Mouse (Mus musculus): Measurements from ENCODE around the gene Chst5. TPM values are rescaled to one million over a fixed set of nuclear protein-coding genes. Genes with fewer than 3 reads are reported as not detected.
A peak's percentile ranks its signal among the peaks of the same experiment; 100 is the strongest.

The Chst5 gene
- polyA plus RNA-seq, 1 experiment from 2014 or later: 0.05 TPM

DNA sequence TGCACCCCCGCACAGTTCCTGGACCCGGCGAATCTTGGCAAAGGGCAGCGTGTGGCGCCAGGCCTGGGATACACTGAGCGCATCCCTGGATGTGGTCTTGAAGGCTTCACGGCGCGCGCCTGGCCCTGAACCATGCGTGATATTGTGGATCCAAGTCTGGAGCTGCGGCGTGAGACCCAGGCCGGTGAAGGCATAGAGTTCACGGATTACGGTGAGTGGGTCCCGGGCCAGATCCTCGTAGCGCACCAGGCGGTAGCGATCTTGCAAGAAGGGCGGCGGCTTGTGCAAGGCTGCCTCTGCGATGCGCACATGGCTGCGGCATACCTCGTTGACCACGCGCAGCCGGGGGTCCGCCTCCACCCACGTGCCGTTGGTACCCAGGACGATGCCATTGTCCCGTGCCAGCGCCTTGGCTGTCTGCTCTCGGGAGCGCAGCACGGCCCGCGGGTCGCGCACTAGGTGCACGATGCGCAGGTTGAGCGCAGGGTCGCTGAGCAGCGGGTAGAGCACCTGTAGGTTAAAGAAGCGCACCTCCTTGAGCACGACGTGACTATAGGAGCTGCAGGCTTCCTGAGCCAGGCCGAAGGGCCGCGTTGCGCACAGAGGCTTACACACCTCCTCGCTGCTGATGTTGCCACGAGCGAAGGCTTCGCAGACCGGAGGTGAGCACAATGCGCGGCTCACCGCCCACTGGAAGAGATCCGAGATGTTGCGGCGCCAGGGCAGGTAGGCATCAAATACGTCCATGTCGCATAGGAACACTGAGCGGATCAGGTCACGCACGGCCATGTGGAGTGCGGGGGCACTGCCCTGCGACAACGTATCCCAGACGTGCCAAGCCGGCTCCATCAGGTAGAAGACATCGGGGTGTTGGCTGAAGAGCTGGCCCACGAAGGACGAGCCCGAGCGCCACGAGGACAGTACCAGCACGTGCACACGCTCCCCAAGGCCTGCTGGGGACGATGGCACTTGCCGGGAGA lies 20.0 kb downstream of the Chst5 start:
- no peak overlapping the region for H3K9ac ChIP-seq
- H3K4me1 ChIP-seq: peaks cover 21% of the 10 kb centered on the region
- H3K36me3 ChIP-seq: no peaks in the 10 kb centered on the region
- H3K27ac ChIP-seq: no peak overlapping the region
- 0 out of 2 replicates have a peak overlapping the region, but pooled peaks have one; percentile 7 for H3K4me3 ChIP-seq
- ATAC-seq: no peak
- H3K4me2 ChIP-seq: peak overlapping the region; percentile 25
- H3K9me3 ChIP-seq (replicated peaks): 0 out of 2 replicates have a peak, but pooled peaks cover 3% of the 10 kb centered on the region
- peaks cover 55% of the 10 kb centered on the region for H3K27me3 ChIP-seq (replicated peaks)
- WGBS (ENCODE audit: insufficient replicate concordance): 13% methylated on average over 86 of the region's 86 CpGs

DNA sequence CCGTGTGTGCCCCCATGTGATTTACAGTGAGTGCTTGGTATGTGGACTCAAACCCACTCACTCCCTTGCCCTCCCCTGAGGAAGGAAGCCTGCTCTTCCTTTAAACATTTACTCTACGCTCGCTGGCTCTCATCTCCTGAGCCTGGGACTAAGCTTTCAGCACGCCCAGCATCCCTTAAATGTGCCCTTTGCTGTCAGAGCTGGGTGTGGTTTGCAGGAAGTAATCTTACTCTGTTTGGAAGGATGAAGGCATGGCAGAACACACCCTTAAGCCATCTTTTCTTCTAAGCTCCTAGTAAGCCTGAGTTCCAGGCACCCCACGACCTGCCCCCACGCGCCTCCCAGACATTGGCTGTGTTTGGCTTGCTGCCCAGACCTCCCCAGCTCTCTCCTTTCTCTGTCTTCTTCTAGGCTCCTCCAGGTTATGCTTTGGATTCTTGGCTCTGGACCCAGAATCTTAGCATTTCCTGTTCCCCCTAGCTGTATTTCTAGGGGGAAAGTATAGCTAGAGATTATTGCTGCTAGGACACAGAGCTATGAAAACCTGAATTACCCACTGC lies 22.1 kb downstream of the Chst5 start:
- Histone ChIP-seq H3K4me2 (no peak overlapping the region), H3K27ac (no peak overlapping the region), H3K27me3 (replicated peaks) (peaks cover 54% of the 10 kb centered on the region), H3K4me3 (no peak overlapping the region), H3K36me3 (no peaks in the 10 kb centered on the region), H3K4me1 (peaks cover 21% of the 10 kb centered on the region), H3K9ac (no peak overlapping the region), H3K9me3 (replicated peaks) (no peaks in the 10 kb centered on the region)
- WGBS (ENCODE audit: insufficient replicate concordance): 44% methylated on average over 7 of the region's 7 CpGs
- no peak for ATAC-seq

DNA sequence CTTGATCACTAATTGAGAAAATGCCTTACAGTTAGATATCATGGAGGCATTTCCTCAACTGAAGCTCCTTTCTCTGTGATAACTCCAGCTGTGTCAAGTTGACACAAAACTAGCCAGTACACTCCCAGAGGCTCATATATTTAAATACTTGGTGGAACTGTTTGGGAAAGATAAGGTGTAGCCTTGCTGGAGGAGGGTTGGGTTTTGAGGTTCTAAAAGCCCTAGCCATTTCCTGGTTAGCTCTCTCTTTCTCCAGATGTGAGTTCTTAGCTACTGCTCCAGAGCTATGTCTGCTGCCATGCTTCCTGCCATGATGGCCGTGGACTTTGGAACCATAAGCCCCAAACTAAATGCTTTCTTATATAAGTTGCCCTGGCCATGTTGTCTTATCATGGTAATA lies 22.8 kb downstream of the Chst5 start:
- H3K4me1 ChIP-seq: peaks cover 21% of the 10 kb centered on the region
- no peaks in the 10 kb centered on the region for H3K9me3 ChIP-seq (replicated peaks)
- peaks cover 48% of the 10 kb centered on the region for H3K27me3 ChIP-seq (replicated peaks)

DNA sequence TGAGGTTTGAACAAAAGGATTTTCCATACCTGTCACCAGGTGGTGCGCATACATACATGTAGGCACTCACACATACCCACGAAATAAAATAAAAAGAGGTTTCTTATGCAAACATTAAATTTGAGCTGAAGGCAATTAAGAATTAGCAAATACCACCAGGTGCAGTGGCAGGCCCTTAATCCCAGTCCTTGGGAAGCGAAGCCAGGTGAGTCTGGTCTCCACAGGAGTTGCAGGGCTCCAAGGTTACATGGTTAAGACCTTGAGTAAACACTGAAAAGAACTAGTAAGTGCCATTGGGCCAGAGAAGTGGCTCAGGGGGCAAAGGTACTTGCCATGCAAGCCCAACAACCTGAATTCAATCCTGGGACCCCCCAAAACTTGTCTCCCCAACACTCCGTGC lies 26.6 kb downstream of the Chst5 start:
- Histone ChIP-seq H3K4me2 (no peak overlapping the region), H3K27ac (no peak overlapping the region), H3K4me1 (peaks cover 16% of the 10 kb centered on the region), H3K9ac (no peak overlapping the region), H3K4me3 (no peak overlapping the region), H3K9me3 (replicated peaks) (no peaks in the 10 kb centered on the region), H3K36me3 (no peaks in the 10 kb centered on the region), H3K27me3 (replicated peaks) (peaks cover 11% of the 10 kb centered on the region)
- 71% methylated on average over 4 of the region's 4 CpGs for WGBS (ENCODE audit: insufficient replicate concordance)
- no peak for ATAC-seq

More for the DNA sequence above, 22.8 kb downstream of the Chst5 start:
- H3K36me3 ChIP-seq: no peaks in the 10 kb centered on the region
- no peak overlapping the region for H3K9ac ChIP-seq
- H3K27ac ChIP-seq: no peak overlapping the region
- no peak overlapping the region for H3K4me2 ChIP-seq
- peak; percentile 77 for ATAC-seq
- no peak overlapping the region for H3K4me3 ChIP-seq
- 52% methylated on average over 1 of the region's 1 CpGs for WGBS (ENCODE audit: insufficient replicate concordance)

DNA sequence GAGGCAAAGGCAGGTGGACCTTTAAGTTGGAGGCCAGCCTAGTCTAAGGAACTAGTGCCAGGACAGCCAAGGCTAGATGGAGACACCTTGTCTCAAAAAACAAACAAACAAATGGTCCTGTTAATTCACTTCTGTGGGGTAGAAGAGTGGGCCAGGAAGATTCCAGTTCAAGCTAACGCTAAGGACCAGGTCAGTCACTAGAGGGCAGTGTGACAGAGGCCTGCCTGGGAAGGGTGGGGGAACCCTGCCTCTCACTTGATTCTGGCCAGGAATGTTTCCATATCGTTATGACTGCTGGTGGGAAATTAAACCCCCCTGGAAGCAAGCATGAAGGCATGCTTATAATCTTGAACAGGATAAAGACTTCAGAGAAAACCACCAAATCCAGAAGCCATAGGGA lies 28.7 kb downstream of the Chst5 start:
- Histone ChIP-seq H3K27me3 (replicated peaks) (no peaks in the 10 kb centered on the region), H3K36me3 (no peaks in the 10 kb centered on the region), H3K4me3 (no peak overlapping the region), H3K27ac (no peak overlapping the region), H3K9me3 (replicated peaks) (no peaks in the 10 kb centered on the region), H3K4me1 (peaks cover 6% of the 10 kb centered on the region; the same call in 1 of the 2 replicates), H3K9ac (no peak overlapping the region), H3K4me2 (no peak overlapping the region)
- 7% methylated on average over 2 of the region's 2 CpGs for WGBS (ENCODE audit: insufficient replicate concordance)
- no peak for ATAC-seq

DNA sequence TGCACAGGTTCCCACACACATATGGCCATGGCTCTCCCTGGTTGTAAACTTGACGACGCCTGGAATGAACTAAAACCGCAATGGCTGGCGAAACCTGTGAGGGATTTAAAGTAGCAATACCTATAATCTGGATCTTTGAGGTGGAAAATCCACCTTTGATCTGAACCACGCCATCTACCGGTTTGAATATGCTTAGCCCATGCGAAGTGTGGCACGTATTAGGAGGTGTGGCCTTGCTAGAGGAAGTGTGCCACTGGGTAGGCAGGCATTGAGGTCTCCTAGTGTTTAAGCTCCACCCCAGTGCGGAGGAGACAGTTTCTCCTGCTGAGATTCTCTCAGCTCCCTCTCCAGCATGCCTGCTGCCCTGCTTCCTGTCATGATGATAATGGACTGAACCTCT lies 32.5 kb downstream of the Chst5 start:
- 65% methylated on average over 9 of the region's 9 CpGs for WGBS (ENCODE audit: insufficient replicate concordance)

DNA sequence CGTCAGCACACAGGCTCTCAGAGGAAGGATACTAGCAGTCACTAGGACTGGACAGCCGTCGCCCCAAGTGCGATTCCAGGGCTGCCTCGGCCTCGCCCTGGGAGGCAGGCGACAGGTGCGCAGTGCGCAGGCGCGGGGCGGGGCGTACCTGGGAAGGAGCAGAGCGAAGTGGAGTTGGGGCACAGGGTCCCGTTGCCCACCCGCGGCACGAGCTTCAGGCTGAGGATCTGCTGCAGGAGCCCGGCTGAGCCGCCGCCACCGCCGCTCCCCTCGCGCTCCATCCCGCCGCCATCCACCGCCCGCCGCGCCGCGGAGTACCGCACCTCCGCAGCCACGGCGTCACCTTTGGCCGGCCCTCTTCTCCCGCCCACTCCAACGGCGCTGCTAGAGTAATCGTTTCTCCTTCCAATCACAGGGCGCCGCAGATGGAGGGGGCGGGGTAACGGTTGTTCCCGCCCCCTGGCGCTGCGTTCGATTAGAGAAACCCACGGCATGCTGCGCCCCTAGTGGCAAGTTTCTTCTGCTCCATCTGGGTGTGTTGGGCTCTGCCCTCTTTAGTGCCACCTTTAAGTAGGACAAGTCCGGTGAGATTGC lies 33.8 kb downstream of the Chst5 start, which contains the start of gene Tmem170:
Tmem170 (minus strand) TSS at position 396 of the 594 bp plus-strand sequence.
- peak within 1 kb of the TSS; percentile 82 for H3K9ac ChIP-seq
- peak within 1 kb of the TSS; percentile 81 for H3K27ac ChIP-seq
- peak; percentile 99 for ATAC-seq
- no peaks in the 10 kb centered on the region for H3K9me3 ChIP-seq (replicated peaks)
- H3K4me3 ChIP-seq: peak within 1 kb of the TSS; percentile 80
- H3K27me3 ChIP-seq (replicated peaks): no peaks in the 10 kb centered on the region
- H3K36me3 ChIP-seq: no peaks in the 10 kb centered on the region
- peaks cover 21% of the 10 kb centered on the region for H3K4me1 ChIP-seq
- peak within 1 kb of the TSS; percentile 93 for H3K4me2 ChIP-seq
- WGBS (ENCODE audit: insufficient replicate concordance): under 1% methylated on average over 53 of the region's 53 CpGs

More for the DNA sequence above, 32.5 kb downstream of the Chst5 start:
- H3K36me3 ChIP-seq: no peaks in the 10 kb centered on the region
- H3K9ac ChIP-seq: no peak overlapping the region
- no peak overlapping the region for H3K27ac ChIP-seq
- no peaks in the 10 kb centered on the region for H3K9me3 ChIP-seq (replicated peaks)
- no peaks in the 10 kb centered on the region for H3K27me3 ChIP-seq (replicated peaks)
- H3K4me1 ChIP-seq: peaks cover 16% of the 10 kb centered on the region
- H3K4me2 ChIP-seq: no peak overlapping the region
- ATAC-seq: no peak
- no peak overlapping the region for H3K4me3 ChIP-seq

DNA sequence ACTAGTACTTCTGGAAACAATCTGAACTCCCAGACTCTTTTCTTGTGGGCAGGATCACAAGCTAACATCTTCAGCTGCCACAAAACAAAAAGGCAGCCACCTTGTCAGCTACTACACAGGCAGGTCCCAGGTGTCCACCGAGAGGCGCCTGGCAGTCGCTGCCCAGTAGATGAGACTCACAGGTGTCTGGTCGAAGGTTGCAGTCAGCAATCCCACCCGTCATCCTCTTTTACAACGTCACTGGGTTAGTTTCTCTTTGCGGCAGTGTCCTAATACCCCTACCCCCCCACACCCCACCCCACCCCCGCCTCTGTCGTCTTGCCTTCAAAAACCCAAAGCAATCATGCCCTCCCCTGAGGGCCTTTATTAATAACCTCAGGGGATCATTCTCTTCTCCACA lies 34.5 kb downstream of the Chst5 start:
- Histone ChIP-seq H3K4me1 (peaks cover 25% of the 10 kb centered on the region), H3K4me3 (peak overlapping the region; percentile 80), H3K4me2 (peak overlapping the region; percentile 93), H3K36me3 (no peaks in the 10 kb centered on the region), H3K27ac (peak overlapping the region; percentile 81), H3K27me3 (replicated peaks) (no peaks in the 10 kb centered on the region), H3K9ac (peak overlapping the region; percentile 82), H3K9me3 (replicated peaks) (no peaks in the 10 kb centered on the region)
- 30% methylated on average over 9 of the region's 9 CpGs for WGBS (ENCODE audit: insufficient replicate concordance)
- no peak for ATAC-seq

DNA sequence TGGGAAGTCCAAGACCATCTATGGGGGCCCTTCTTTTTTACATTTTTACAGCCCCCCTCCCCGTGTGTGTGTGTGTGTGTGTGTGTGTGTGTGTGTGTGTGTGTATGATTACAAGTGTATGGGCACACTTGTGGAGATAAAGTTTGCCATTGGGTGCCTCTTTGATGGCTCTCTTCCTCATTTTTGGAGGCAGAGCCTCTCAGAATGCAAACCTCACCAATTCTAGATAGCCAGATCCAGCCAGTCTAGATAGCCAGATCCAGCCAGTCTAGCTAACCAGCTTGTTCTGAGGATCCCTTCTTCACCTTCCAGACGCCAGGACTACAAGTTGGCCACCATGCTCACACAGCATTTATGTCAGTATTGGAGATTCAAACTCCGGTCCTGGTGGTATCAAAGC lies 39.0 kb downstream of the Chst5 start:
- no peak for ATAC-seq
- H3K4me1 ChIP-seq: peaks cover 20% of the 10 kb centered on the region
- WGBS (ENCODE audit: insufficient replicate concordance): 55% methylated on average over 3 of the region's 3 CpGs
- H3K27me3 ChIP-seq (replicated peaks): no peaks in the 10 kb centered on the region
- 0 out of 2 replicates have a peak, but pooled peaks cover under 1% of the 10 kb centered on the region for H3K36me3 ChIP-seq
- H3K9ac ChIP-seq: no peak overlapping the region
- H3K27ac ChIP-seq: no peak overlapping the region
- no peak overlapping the region for H3K4me2 ChIP-seq
- no peak overlapping the region for H3K4me3 ChIP-seq
- no peaks in the 10 kb centered on the region for H3K9me3 ChIP-seq (replicated peaks)

DNA sequence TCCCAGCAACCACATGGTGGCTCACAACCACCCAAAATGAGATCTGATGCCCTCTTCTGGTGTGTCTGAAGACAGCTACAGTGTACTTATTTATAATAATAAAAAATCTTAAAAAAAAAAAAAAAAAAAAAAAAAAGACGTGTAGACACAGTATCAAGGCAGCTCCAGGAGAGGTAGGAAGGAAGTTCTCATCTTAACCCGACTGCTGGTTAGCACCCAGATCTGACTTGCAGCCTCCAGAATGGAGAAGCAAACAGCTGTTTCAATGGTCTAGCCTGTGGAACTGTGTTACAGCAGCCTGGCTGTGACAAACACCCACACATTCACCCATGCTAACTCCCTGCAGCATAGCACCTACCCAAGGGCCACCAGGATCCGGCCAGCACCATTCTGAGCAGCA lies 39.9 kb downstream of the Chst5 start:
- WGBS (ENCODE audit: insufficient replicate concordance): 59% methylated on average over 3 of the region's 3 CpGs
- Histone ChIP-seq H3K27ac (no peak overlapping the region), H3K4me1 (peaks cover 13% of the 10 kb centered on the region), H3K27me3 (replicated peaks) (no peaks in the 10 kb centered on the region), H3K9me3 (replicated peaks) (no peaks in the 10 kb centered on the region), H3K4me3 (no peak overlapping the region), H3K9ac (no peak overlapping the region), H3K4me2 (no peak overlapping the region), H3K36me3 (peaks cover 7% of the 10 kb centered on the region)
- ATAC-seq: no peak; the same call in 1 of the 2 replicates

DNA sequence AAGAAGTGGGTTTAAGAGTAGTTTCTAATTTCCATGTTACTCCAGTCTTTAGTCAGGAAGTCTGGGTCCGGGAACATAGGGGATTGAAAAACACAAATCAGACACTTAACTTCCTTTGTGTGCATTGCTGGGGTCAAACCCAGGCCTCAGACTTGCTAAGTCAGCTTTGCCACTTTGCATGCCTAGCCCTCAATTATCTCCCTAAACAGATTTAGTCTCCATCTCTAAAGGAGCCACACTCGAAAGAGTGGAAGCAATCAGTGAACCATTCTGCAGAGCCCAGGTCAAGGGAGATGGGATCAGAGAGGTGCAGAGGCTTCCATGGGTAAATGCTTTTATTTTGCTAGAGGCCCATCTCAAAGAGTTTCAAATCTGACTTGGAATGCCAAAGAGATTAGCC lies 41.6 kb downstream of the Chst5 start:
- H3K36me3 ChIP-seq: peaks cover 7% of the 10 kb centered on the region
- no peak overlapping the region for H3K27ac ChIP-seq
- H3K9me3 ChIP-seq (replicated peaks): no peaks in the 10 kb centered on the region
- no peaks in the 10 kb centered on the region for H3K27me3 ChIP-seq (replicated peaks)
- H3K4me2 ChIP-seq: no peak overlapping the region
- 48% methylated on average over 2 of the region's 2 CpGs for WGBS (ENCODE audit: insufficient replicate concordance)
- H3K4me1 ChIP-seq: 0 out of 2 replicates have a peak, but pooled peaks cover 9% of the 10 kb centered on the region
- no peak overlapping the region for H3K9ac ChIP-seq
- H3K4me3 ChIP-seq: no peak overlapping the region
- ATAC-seq: no peak

DNA sequence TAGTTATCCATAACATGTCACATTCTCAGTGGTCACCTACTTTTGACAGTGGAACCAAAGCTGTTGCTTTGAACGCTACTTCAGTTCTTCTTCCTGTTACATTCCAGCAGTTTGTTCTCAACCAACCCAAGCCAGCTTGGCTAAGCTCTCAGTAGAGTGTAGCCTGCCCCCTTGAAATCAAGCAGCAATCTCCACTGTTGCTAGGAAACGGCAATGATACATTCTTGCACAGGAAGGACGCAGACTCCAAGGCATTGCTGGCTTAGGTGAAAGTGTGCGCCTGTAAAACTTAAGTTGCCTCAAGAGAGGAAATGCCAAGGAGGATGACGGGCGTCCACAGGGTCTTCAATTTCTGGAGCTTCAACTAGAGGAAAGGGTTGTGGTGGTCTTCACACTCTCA lies 44.4 kb downstream of the Chst5 start:
- no peak overlapping the region for H3K9ac ChIP-seq
- H3K27me3 ChIP-seq (replicated peaks): no peaks in the 10 kb centered on the region
- no peak overlapping the region for H3K27ac ChIP-seq
- ATAC-seq: no peak
- no peaks in the 10 kb centered on the region for H3K9me3 ChIP-seq (replicated peaks)
- H3K4me2 ChIP-seq: no peak overlapping the region
- WGBS (ENCODE audit: insufficient replicate concordance): 73% methylated on average over 6 of the region's 6 CpGs
- H3K4me3 ChIP-seq: no peak overlapping the region
- no peaks in the 10 kb centered on the region for H3K4me1 ChIP-seq
- peaks cover 7% of the 10 kb centered on the region for H3K36me3 ChIP-seq
